Mouse (Mus musculus) midbrain, embryonic 13.5 days (tissue): Measurements from ENCODE around the gene Mrpl54. TPM values are rescaled to one million over a fixed set of nuclear protein-coding genes. Genes with fewer than 3 reads are reported as not detected.
A peak's percentile ranks its signal among the peaks of the same experiment; 100 is the strongest.
"Not testable (repeated sequence)": the region's sequence is repeated elsewhere in the genome, so short reads cannot be mapped to it uniquely, and the experiment has no call there.

Experiments
- ATAC-seq: fragments of 200-750 bp; cut with Nextera tagmentation; 2 replicates; pipeline ENCODE4 v1.8.0; 2017; ENCODE audit warnings: mild to moderate bottlenecking, moderate TSS enrichment, moderate library complexity
- H3K27ac ChIP-seq: fragments of 300-500 bp; sonication (generic); 2 replicates; pipeline ENCODE4 v1.5.1; 2015; ENCODE audit warnings: inconsistent platforms, mild to moderate bottlenecking, moderate library complexity
- H3K27me3 ChIP-seq: fragments of 300-500 bp; sonication (generic); 2 replicates; pipeline ENCODE4 v1.6.1; 2015; ENCODE audit warnings: mild to moderate bottlenecking, inconsistent platforms
- H3K36me3 ChIP-seq: fragments of 300-500 bp; sonication (generic); 2 replicates; pipeline ENCODE4 v1.6.1; 2015; ENCODE audit warnings: mild to moderate bottlenecking, inconsistent platforms
- H3K4me1 ChIP-seq: fragments of 300-500 bp; sonication (generic); replicated peaks from 2 replicates; pipeline ENCODE4 v1.6.1; 2015; ENCODE audit warnings: inconsistent platforms
- H3K4me2 ChIP-seq: fragments of 300-500 bp; sonication (generic); replicated peaks from 2 replicates; pipeline ENCODE4 v1.6.1; 2015; ENCODE audit warnings: moderate library complexity, mild to moderate bottlenecking, inconsistent platforms
- H3K4me3 ChIP-seq: fragments of 300-500 bp; sonication (generic); replicated peaks from 2 replicates; pipeline ENCODE4 v1.5.1; 2015; ENCODE audit warnings: mild to moderate bottlenecking, inconsistent platforms
- H3K9ac ChIP-seq: fragments of 300-500 bp; sonication (generic); replicated peaks from 2 replicates; pipeline ENCODE4 v1.6.1; 2015; ENCODE audit warnings: mild to moderate bottlenecking, inconsistent platforms
- H3K9me3 ChIP-seq: fragments of 300-500 bp; sonication (generic); 2 replicates; pipeline ENCODE4 v1.6.1; 2016; ENCODE audit warnings: mild to moderate bottlenecking, inconsistent platforms
- WGBS: fragments of 180-500 bp; shearing (Covaris S2); methylation state at CpG from one replicate; pipeline ENCODE4 v1.1.7; 2015; 5-methylcytosine and 5-hydroxymethylcytosine counted together
- polyA plus RNA-seq: library from polyadenylated mRNA; unstranded; fragments of >200 nt; fragmentation: Nextera tagmentation; extraction: Ambion mirVana; gene quantifications from 2 replicates; pipeline ENCODE4 v1.2.1, GENCODE M21; 2015

Gene Mrpl54
- polyA plus RNA-seq, 1 experiment from 2014 or later = 138 TPM

GRCm38 (mm10) chr10:81233226-81233585 lies 33.5 kb downstream of the Mrpl54 start:
- no peaks in the 10 kb centered on the region for H3K9me3 ChIP-seq
- peak overlapping the region; percentile 71 for H3K4me3 ChIP-seq
- peak overlapping the region; percentile 68 for H3K27ac ChIP-seq
- H3K27me3 ChIP-seq = 0 out of 2 replicates have a peak, but pooled peaks cover 5% of the 10 kb centered on the region
- peak overlapping the region; percentile 73 for H3K4me2 ChIP-seq
- peak overlapping the region; percentile 82 for H3K9ac ChIP-seq
- peak; percentile 49 for ATAC-seq
- WGBS = under 1% methylated on average over 24 of the region's 28 CpGs
- 0 out of 2 replicates have a peak, but pooled peaks cover 9% of the 10 kb centered on the region for H3K36me3 ChIP-seq
- H3K4me1 ChIP-seq = peaks cover 41% of the 10 kb centered on the region

GRCm38 (mm10) chr10:81232580-81233225 lies 34.0 kb downstream of the Mrpl54 start, which contains the start of gene Zfr2:
Gene Zfr2, plus strand, starts transcription at chr10:81233155.
- H3K27ac ChIP-seq = peak within 1 kb of the TSS; percentile 68
- H3K4me2 ChIP-seq = peak within 1 kb of the TSS; percentile 73
- no peaks in the 10 kb centered on the region for H3K27me3 ChIP-seq
- H3K9ac ChIP-seq = peak within 1 kb of the TSS; percentile 82
- H3K9me3 ChIP-seq = no peaks in the 10 kb centered on the region
- peak within 1 kb of the TSS; percentile 71 for H3K4me3 ChIP-seq
- 8% methylated on average over 29 of the region's 29 CpGs for WGBS
- peaks cover 46% of the 10 kb centered on the region for H3K4me1 ChIP-seq
- ATAC-seq = peak; percentile 59
- 0 out of 2 replicates have a peak, but pooled peaks cover 9% of the 10 kb centered on the region for H3K36me3 ChIP-seq

- peak overlapping the region; percentile 68 for H3K4me3 ChIP-seq
- H3K27me3 ChIP-seq = no peaks in the 10 kb centered on the region
- WGBS = 43% methylated on average over 7 of the region's 7 CpGs
- no peaks in the 10 kb centered on the region for H3K9me3 ChIP-seq
- H3K4me1 ChIP-seq = peaks cover 54% of the 10 kb centered on the region
- peak; percentile 0; the same call in 1 of the 2 replicates for ATAC-seq
- H3K4me2 ChIP-seq = peak overlapping the region; percentile 85
- H3K27ac ChIP-seq = peak overlapping the region; percentile 95
- H3K36me3 ChIP-seq = 0 out of 2 replicates have a peak, but pooled peaks cover 9% of the 10 kb centered on the region
- H3K9ac ChIP-seq = peak overlapping the region; percentile 91
Observed at GRCm38 (mm10) chr10:81231436-81231835, 35.3 kb downstream of the Mrpl54 start.

GRCm38 (mm10) chr10:81230438-81231332 lies 36.0 kb downstream of the Mrpl54 start, which contains the start of gene Atcay:
Gene Atcay, minus strand, starts transcription at chr10:81230833.
- peak; percentile 92 for ATAC-seq
- 0 out of 2 replicates have a peak, but pooled peaks cover 9% of the 10 kb centered on the region for H3K36me3 ChIP-seq
- no peaks in the 10 kb centered on the region for H3K9me3 ChIP-seq
- H3K4me2 ChIP-seq = peak within 1 kb of the TSS; percentile 85
- H3K9ac ChIP-seq = peak within 1 kb of the TSS; percentile 91
- peak within 1 kb of the TSS; percentile 95 for H3K27ac ChIP-seq
- no peaks in the 10 kb centered on the region for H3K27me3 ChIP-seq
- H3K4me3 ChIP-seq = peak within 1 kb of the TSS; percentile 68
- WGBS = 3% methylated on average over 27 of the region's 27 CpGs
- peaks cover 57% of the 10 kb centered on the region for H3K4me1 ChIP-seq

- Histone ChIP-seq H3K4me3 (peak overlapping the region; percentile 68), H3K27ac (peak overlapping the region; percentile 95), H3K9ac (peak overlapping the region; percentile 91), H3K4me1 (peaks cover 57% of the 10 kb centered on the region), H3K36me3 (peaks cover 9% of the 10 kb centered on the region), H3K27me3 (no peaks in the 10 kb centered on the region), H3K4me2 (peak overlapping the region; percentile 85), H3K9me3 (no peaks in the 10 kb centered on the region)
- WGBS = 10% methylated on average over 20 of the region's 20 CpGs
- peak; percentile 13 for ATAC-seq
Observed at GRCm38 (mm10) chr10:81229735-81230437, 36.8 kb downstream of the Mrpl54 start.

GRCm38 (mm10) chr10:81223731-81224130 lies 43.0 kb downstream of the Mrpl54 start:
- not testable (repeated sequence) for H3K27ac ChIP-seq, ATAC-seq, H3K4me2 ChIP-seq, H3K9me3 ChIP-seq, H3K4me3 ChIP-seq, H3K9ac ChIP-seq, H3K27me3 ChIP-seq
- 69% methylated on average over 2 of the region's 2 CpGs for WGBS
- Histone ChIP-seq H3K4me1 (peaks cover 22% of the 10 kb centered on the region), H3K36me3 (peaks cover 61% of the 10 kb centered on the region)

- peaks cover 72% of the 10 kb centered on the region for H3K36me3 ChIP-seq
- 84% methylated on average over 5 of the region's 5 CpGs for WGBS
- ATAC-seq = no peak
- no peaks in the 10 kb centered on the region for H3K27me3 ChIP-seq
- no peak overlapping the region for H3K4me2 ChIP-seq
- H3K9me3 ChIP-seq = no peaks in the 10 kb centered on the region
- 0 out of 2 replicates have a peak, but pooled peaks cover 4% of the 10 kb centered on the region for H3K4me1 ChIP-seq
- H3K27ac ChIP-seq = no peak overlapping the region
- H3K4me3 ChIP-seq = no peak overlapping the region
- H3K9ac ChIP-seq = no peak overlapping the region
Observed at GRCm38 (mm10) chr10:81221402-81222015, 45.2 kb downstream of the Mrpl54 start.

GRCm38 (mm10) chr10:81217964-81218363 lies 48.8 kb downstream of the Mrpl54 start:
- peaks cover 92% of the 10 kb centered on the region for H3K36me3 ChIP-seq
- H3K27me3 ChIP-seq = no peaks in the 10 kb centered on the region
- 38% methylated on average over 7 of the region's 7 CpGs for WGBS
- no peak overlapping the region for H3K9ac ChIP-seq
- H3K4me1 ChIP-seq = no peaks in the 10 kb centered on the region
- peak; percentile 58 for ATAC-seq
- no peak overlapping the region for H3K27ac ChIP-seq
- H3K4me2 ChIP-seq = no peak overlapping the region
- H3K9me3 ChIP-seq = no peaks in the 10 kb centered on the region
- no peak overlapping the region for H3K4me3 ChIP-seq

GRCm38 (mm10) chr10:81217267-81217666 lies 49.5 kb downstream of the Mrpl54 start:
- WGBS = 26% methylated on average over 1 of the region's 1 CpGs
- not testable (repeated sequence) for H3K27ac ChIP-seq, H3K9ac ChIP-seq, ATAC-seq, H3K9me3 ChIP-seq, H3K27me3 ChIP-seq, H3K4me1 ChIP-seq, H3K4me2 ChIP-seq, H3K4me3 ChIP-seq
- H3K36me3 ChIP-seq = peaks cover 92% of the 10 kb centered on the region

- Histone ChIP-seq H3K9me3 (peaks cover 8% of the 10 kb centered on the region; the same call in 1 of the 2 replicates), H3K4me2 (no peak overlapping the region), H3K36me3 (peaks cover 92% of the 10 kb centered on the region), H3K4me1 (no peaks in the 10 kb centered on the region), H3K4me3 (no peak overlapping the region; the same call in 1 of the 2 replicates), H3K9ac (no peak overlapping the region), H3K27ac (no peak overlapping the region), H3K27me3 (no peaks in the 10 kb centered on the region)
- 0 out of 2 replicates have a peak, but pooled peaks have one; percentile 9 for ATAC-seq
- 82% methylated on average over 6 of the region's 6 CpGs for WGBS
Observed at GRCm38 (mm10) chr10:81216810-81217209, 49.9 kb downstream of the Mrpl54 start.

GRCm38 (mm10) chr10:81216260-81216659 lies 50.5 kb downstream of the Mrpl54 start:
- Histone ChIP-seq H3K4me3 (no peak overlapping the region), H3K27ac (no peak overlapping the region), H3K36me3 (peaks cover 92% of the 10 kb centered on the region), H3K9me3 (peaks cover 8% of the 10 kb centered on the region; the same call in 1 of the 2 replicates), H3K27me3 (no peaks in the 10 kb centered on the region), H3K4me1 (no peaks in the 10 kb centered on the region), H3K9ac (no peak overlapping the region), H3K4me2 (no peak overlapping the region)
- ATAC-seq = no peak
- 96% methylated on average over 6 of the region's 6 CpGs for WGBS
